Mouse (Mus musculus) midbrain, embryonic 16.5 days (tissue): Measurements from ENCODE around the gene Sema4a. TPM values are rescaled to one million over a fixed set of nuclear protein-coding genes. Genes with fewer than 3 reads are reported as not detected.

ENCODE experiments used
- ATAC-seq: fragments of 200-750 bp; cut with Nextera tagmentation; 2 replicates; pipeline ENCODE4 v1.8.0; 2017; ENCODE audit warnings: moderate TSS enrichment
- H3K27ac ChIP-seq: fragments of 300-500 bp; sonication (generic); 2 replicates; pipeline ENCODE4 v1.5.1; 2014; ENCODE audit warnings: mild to moderate bottlenecking, low read length, mixed read lengths
- H3K27me3 ChIP-seq: fragments of 300-500 bp; sonication (generic); 2 replicates; pipeline ENCODE4 v1.6.1; 2014; ENCODE audit warnings: low read depth, low read length, mixed read lengths; ENCODE audit not compliant: control insufficient read depth, insufficient read depth
- H3K36me3 ChIP-seq: fragments of 300-500 bp; sonication (generic); 2 replicates; pipeline ENCODE4 v1.6.1; 2014; ENCODE audit warnings: mild to moderate bottlenecking, low read length, moderate library complexity, mixed read lengths; ENCODE audit not compliant: control insufficient read depth, insufficient read depth
- H3K4me1 ChIP-seq: fragments of 300-500 bp; sonication (generic); 2 replicates; pipeline ENCODE4 v1.6.1; 2014; ENCODE audit warnings: mild to moderate bottlenecking, low read length, mixed read lengths; ENCODE audit not compliant: control insufficient read depth, insufficient read depth
- H3K4me2 ChIP-seq: fragments of 300-500 bp; sonication (generic); 2 replicates; pipeline ENCODE4 v1.6.1; 2014; ENCODE audit warnings: mild to moderate bottlenecking, low read length, mixed read lengths
- H3K4me3 ChIP-seq: fragments of 300-500 bp; sonication (generic); 2 replicates; pipeline ENCODE4 v1.5.1; 2014; ENCODE audit warnings: low read depth, mild to moderate bottlenecking, low read length, moderate library complexity, mixed read lengths
- H3K9ac ChIP-seq: fragments of 300-500 bp; sonication (generic); 2 replicates; pipeline ENCODE4 v1.6.1; 2014; ENCODE audit warnings: low read depth, low read length, mixed read lengths
- H3K9me3 ChIP-seq: fragments of 300-500 bp; sonication (generic); replicated peaks from 2 replicates; pipeline ENCODE4 v1.6.1; 2014; ENCODE audit warnings: mild to moderate bottlenecking, low read length, mixed read lengths; ENCODE audit not compliant: control insufficient read depth, poor library complexity, severe bottlenecking
- WGBS: fragments of 180-500 bp; shearing (Covaris S2); extraction: QIAGEN DNeasy Blood & Tissue Kit; methylation state at CpG from one replicate; pipeline ENCODE4 v1.1.7; 2014; 5-methylcytosine and 5-hydroxymethylcytosine counted together
- polyA plus RNA-seq: library from polyadenylated mRNA; unstranded; fragments of >200 nt; fragmentation: Nextera tagmentation; extraction: Ambion mirVana; gene quantifications from 2 replicates; pipeline ENCODE4 v1.2.1, GENCODE M21; 2015

Gene Sema4a
- 42.5 and 44.0 TPM in 2 replicates for polyA plus RNA-seq

- Histone ChIP-seq H3K9me3 (no peaks in the 10 kb centered on the region), H3K36me3 (no peaks in the 10 kb centered on the region), H3K4me3 (no peak within 1 kb of the TSS), H3K27ac (no peak within 1 kb of the TSS; the same call in 1 of the 2 replicates), H3K4me2 (no peak within 1 kb of the TSS), H3K9ac (no peak within 1 kb of the TSS), H3K4me1 (peaks cover 25% of the 10 kb centered on the region), H3K27me3 (no peaks in the 10 kb centered on the region)
- ATAC-seq = peak; percentile 5; the same call in 1 of the 2 replicates
- 41% methylated on average over 12 of the region's 12 CpGs for WGBS
Observed at GRCm38 (mm10) chr3:88460983-88461696, at the start of gene Sema4a. Sema4a (minus strand) TSS chr3:88461182.

- Histone ChIP-seq H3K4me3 (peak within 1 kb of the TSS; percentile 39), H3K4me1 (peaks cover 20% of the 10 kb centered on the region), H3K9ac (peak within 1 kb of the TSS; percentile 66), H3K27ac (peak within 1 kb of the TSS; percentile 91), H3K9me3 (no peaks in the 10 kb centered on the region), H3K27me3 (no peaks in the 10 kb centered on the region), H3K4me2 (peak within 1 kb of the TSS; percentile 67), H3K36me3 (no peaks in the 10 kb centered on the region)
- WGBS = under 1% methylated on average over 29 of the region's 31 CpGs
- ATAC-seq = peak; percentile 96
Observed at GRCm38 (mm10) chr3:88509692-88510420, 48.9 kb upstream of the Sema4a start, which contains the start of gene Lmna. Lmna (minus strand) TSS chr3:88509956.

- Histone ChIP-seq H3K4me1 (peaks cover 20% of the 10 kb centered on the region), H3K4me2 (peak overlapping the region; percentile 67), H3K27ac (peak overlapping the region; percentile 91), H3K9ac (peak overlapping the region; percentile 66), H3K36me3 (no peaks in the 10 kb centered on the region), H3K9me3 (no peaks in the 10 kb centered on the region), H3K4me3 (peak overlapping the region; percentile 39), H3K27me3 (no peaks in the 10 kb centered on the region)
- ATAC-seq = peak; percentile 21; the same call in 1 of the 2 replicates
- 78% methylated on average over 3 of the region's 3 CpGs for WGBS
Observed at GRCm38 (mm10) chr3:88509250-88509649, 48.3 kb upstream of the Sema4a start.

GRCm38 (mm10) chr3:88505765-88506164 is 44.8 kb upstream of the Sema4a start:
- H3K27me3 ChIP-seq = no peaks in the 10 kb centered on the region
- H3K4me3 ChIP-seq = no peak overlapping the region
- no peak overlapping the region for H3K4me2 ChIP-seq
- WGBS = 62% methylated on average over 7 of the region's 7 CpGs
- H3K27ac ChIP-seq = no peak overlapping the region
- peaks cover 21% of the 10 kb centered on the region for H3K4me1 ChIP-seq
- no peak overlapping the region for H3K9ac ChIP-seq
- H3K36me3 ChIP-seq = no peaks in the 10 kb centered on the region
- no peak for ATAC-seq
- H3K9me3 ChIP-seq = no peaks in the 10 kb centered on the region

- no peak overlapping the region for H3K9ac ChIP-seq
- no peak overlapping the region for H3K4me2 ChIP-seq
- no peaks in the 10 kb centered on the region for H3K27me3 ChIP-seq
- H3K4me1 ChIP-seq = peaks cover 18% of the 10 kb centered on the region
- WGBS = 70% methylated on average over 6 of the region's 6 CpGs
- H3K4me3 ChIP-seq = no peak overlapping the region
- H3K36me3 ChIP-seq = no peaks in the 10 kb centered on the region
- H3K9me3 ChIP-seq = no peaks in the 10 kb centered on the region
- no peak overlapping the region for H3K27ac ChIP-seq
- ATAC-seq = no peak
Observed at GRCm38 (mm10) chr3:88505081-88505480, 44.1 kb upstream of the Sema4a start.

GRCm38 (mm10) chr3:88503881-88504746 is 43.1 kb upstream of the Sema4a start:
- Histone ChIP-seq H3K27ac (no peak overlapping the region), H3K36me3 (no peaks in the 10 kb centered on the region), H3K4me1 (peaks cover 11% of the 10 kb centered on the region), H3K9ac (no peak overlapping the region), H3K4me3 (no peak overlapping the region), H3K9me3 (no peaks in the 10 kb centered on the region), H3K4me2 (no peak overlapping the region), H3K27me3 (no peaks in the 10 kb centered on the region)
- WGBS = 48% methylated on average over 8 of the region's 8 CpGs
- ATAC-seq = no peak

GRCm38 (mm10) chr3:88503505-88503863 is 42.5 kb upstream of the Sema4a start:
- H3K36me3 ChIP-seq = no peaks in the 10 kb centered on the region
- no peaks in the 10 kb centered on the region for H3K9me3 ChIP-seq
- H3K27me3 ChIP-seq = no peaks in the 10 kb centered on the region
- H3K4me1 ChIP-seq = peaks cover 11% of the 10 kb centered on the region
- peak overlapping the region; percentile 6; the same call in 1 of the 2 replicates for H3K27ac ChIP-seq
- WGBS = 12% methylated on average over 4 of the region's 4 CpGs
- peak overlapping the region; percentile 71 for H3K4me2 ChIP-seq
- no peak; the same call in 1 of the 2 replicates for ATAC-seq
- no peak overlapping the region; the same call in 1 of the 2 replicates for H3K9ac ChIP-seq
- peak overlapping the region; percentile 57 for H3K4me3 ChIP-seq

- peak; percentile 94 for ATAC-seq
- Histone ChIP-seq H3K27me3 (no peaks in the 10 kb centered on the region), H3K4me2 (peak overlapping the region; percentile 71), H3K36me3 (no peaks in the 10 kb centered on the region), H3K4me3 (peak overlapping the region; percentile 57), H3K9me3 (no peaks in the 10 kb centered on the region), H3K9ac (peak overlapping the region; percentile 76), H3K4me1 (peaks cover 11% of the 10 kb centered on the region), H3K27ac (peak overlapping the region; percentile 40)
- under 1% methylated on average over 55 of the region's 55 CpGs for WGBS
Observed at GRCm38 (mm10) chr3:88502641-88503504, 41.9 kb upstream of the Sema4a start.
